Mouse (Mus musculus): ENCODE data around the gene Rap1gap2. TPM values are rescaled to one million over a fixed set of nuclear protein-coding genes. Genes with fewer than 3 reads are reported as not detected.

Rap1gap2 gene
- total RNA-seq, 2 experiments from 2014 or later: 125 to 142 TPM

DNA sequence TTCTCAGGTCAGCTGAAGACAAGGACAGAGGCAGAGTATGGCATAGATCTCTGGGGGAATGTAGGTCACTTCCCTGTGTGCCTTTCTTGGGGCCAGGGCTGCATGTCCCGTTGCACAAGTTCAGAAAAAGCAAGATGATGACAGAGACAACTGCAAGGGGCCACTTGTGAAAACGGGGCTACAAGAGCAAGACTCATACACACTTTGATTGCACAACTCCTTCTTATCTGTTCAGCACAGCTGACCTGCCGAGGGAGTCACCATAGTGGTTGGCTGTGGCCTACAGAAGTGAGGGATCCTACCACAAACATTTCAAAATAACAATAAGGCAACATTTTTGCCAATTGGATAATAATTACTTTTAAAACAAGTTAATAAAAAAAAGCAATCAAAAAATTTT is 33.6 kb downstream of the Rap1gap2 start:
- no peak for DNase-seq (ENCODE audit: low spot score in 2 of 2)

DNA sequence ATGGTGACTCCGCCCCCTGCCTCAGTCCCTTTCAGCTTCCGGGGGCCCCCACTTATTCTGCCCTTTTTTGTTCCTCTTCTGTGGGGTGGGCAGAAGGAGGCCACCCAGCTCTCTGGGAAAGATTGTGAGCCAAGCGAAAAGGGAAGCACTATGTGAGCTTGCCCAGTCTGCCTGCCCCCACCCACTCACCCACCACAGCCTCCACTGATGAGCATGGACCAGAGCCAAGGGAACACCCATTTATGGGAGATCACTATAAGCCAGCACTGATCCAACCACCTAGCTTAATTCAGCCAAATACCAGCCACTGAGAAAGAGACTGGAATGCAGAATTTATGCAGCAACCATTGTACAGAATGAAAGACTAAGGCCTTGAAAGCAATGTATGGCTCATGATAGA is 34.8 kb downstream of the Rap1gap2 start:
- peak in 1 of 2 experiments; percentile 68 for DNase-seq (ENCODE audit: low spot score in 2 of 2)

DNA sequence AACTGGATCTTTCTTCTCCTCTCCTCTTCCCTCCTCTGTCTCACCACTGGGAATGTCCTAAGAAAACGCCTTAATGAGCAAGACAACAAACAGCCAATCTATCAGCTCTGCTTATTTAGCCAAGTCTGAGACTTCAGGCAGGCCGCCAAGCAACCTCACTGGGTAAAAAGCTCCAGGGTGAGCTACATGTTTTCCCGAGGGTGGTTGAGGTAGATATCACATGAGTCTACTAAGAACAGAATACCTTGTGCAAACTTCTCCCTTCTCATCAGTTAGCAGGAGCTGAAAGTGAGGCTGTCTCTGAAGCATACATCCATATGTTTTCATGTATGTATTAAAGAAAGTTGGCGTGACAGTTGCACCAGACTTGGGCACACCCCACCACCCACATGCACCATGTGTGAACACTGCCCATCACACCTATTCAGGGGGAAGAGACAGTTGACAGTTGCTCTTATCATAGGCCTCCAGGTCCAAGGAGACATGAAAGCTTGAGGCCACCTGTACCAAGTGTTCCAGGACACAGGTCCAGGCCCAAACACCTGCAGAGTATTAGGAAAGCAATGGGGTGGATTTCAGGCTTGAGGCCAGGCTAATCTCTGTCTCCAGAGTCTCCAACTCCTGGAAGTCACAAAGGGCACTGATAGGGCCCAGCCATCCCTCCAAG is 35.8 kb downstream of the Rap1gap2 start:
- DNase-seq (ENCODE audit: low spot score in 2 of 2): no peak

DNA sequence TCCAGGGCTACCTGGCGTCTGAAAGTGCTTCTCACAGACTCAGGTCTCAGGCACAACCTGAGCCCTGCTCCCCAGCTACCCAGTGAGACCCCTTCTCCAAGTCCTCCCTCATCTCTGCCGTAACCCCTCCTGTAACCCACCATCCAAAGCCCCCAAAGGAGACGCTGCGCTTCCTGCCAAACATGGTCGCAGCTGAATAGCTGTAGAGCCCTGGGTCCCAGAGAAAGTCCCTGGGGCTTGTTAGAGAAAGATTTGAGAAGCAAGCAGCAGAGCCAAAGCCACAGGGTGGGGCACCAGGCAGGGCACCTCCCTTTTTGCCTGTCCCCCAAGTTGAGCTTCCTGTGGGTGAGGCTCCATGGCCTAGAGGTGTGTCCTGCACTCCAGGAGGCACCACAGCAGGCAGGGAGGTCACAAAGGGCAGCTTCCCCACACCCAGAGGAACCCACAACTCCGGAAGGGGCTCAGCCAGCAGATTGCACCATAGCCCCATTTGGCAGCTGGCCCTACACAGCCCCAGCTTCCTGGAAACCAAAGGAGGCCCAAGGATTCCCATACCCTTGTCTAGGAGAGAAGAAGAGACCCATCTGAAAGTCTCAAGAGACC is 38.2 kb downstream of the Rap1gap2 start:
- DNase-seq (ENCODE audit: low spot score in 2 of 2): no peak

DNA sequence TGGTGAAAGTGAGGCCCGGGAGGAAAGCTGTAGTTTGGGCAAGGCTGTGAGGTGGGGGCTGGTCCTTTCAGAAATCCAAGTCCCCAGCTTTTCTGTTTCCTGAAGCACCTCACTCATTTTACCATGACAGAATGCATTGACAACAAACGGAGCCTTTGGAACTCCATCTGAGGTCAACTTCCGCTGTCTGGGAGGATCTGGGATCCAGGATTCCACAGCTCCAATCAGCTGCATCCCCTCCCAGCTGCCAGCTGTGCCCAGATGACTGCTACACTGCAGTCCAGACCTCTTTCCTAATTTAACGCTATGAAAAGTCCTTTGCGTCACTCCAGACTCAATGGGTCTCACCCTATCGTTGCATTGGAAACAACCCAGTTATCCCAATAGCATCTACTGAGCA is 41.0 kb downstream of the Rap1gap2 start:
- no peak for DNase-seq (ENCODE audit: low spot score in 2 of 2)

DNA sequence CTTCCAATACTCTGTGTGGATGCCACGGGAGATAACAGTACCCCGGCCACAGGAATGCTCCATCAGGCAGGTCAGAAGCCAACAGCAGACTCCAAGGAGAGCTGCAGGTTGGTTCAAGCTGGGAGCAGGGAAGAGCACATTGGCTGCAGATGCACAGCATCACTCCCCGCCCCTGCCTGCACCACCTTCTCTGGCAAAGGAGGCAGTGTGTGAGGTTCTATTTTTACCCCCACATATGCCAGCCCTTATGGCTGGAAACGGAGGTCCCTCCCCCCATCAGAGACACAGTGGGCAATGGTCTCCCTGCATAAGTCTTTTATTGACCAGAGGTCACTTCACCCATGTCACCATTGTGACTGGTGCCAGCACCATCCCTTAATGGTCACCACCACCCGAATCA is 42.3 kb downstream of the Rap1gap2 start:
- peak in 1 of 2 experiments; percentile 67 for DNase-seq (ENCODE audit: low spot score in 2 of 2)

DNA sequence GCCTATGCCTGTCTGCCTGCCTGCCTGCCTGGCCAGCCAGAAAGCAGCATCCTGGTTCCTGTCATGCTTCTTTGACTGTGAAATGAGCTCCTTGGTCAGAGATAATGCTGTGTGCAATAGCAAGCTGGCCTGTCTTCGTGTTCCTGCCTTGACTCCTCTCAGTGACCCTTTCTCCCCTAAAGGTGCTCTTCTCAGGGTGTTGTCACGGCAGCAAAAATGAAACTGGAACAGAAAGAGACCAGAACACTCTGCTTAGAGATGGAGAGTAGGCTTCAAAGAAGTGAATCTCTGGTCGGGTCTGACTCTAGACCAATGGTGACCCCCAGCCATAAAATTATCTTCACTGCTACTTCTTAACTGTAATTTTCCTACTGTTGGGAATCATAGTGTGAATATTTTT is 42.7 kb downstream of the Rap1gap2 start:
- no peak for DNase-seq (ENCODE audit: low spot score in 2 of 2)

DNA sequence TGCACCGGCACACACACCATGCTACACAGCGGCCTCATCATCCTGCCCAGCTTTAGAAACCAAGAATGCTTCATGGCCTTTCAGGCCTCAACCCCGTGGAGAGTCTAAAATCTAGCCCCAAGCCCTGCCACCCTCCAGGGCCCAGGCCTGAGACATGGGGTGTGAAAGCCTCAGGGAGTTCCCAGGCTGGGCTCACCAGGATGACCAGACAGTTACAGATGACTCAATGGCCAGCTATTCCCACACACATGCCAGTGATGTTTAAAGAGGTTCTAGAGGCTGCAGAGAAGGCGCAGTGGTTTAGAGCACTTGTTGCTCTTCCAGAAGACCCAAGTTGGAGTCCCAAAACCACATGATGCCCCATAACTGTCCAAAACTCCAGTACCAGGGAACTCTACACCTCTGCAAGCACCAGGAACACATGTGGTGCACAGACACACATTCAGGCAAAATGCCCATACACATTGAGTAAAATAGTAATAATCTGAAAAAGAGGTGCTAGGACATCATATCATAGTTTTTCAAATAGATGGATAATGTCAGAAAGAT is 44.3 kb downstream of the Rap1gap2 start:
- DNase-seq (ENCODE audit: low spot score in 2 of 2): no peak

DNA sequence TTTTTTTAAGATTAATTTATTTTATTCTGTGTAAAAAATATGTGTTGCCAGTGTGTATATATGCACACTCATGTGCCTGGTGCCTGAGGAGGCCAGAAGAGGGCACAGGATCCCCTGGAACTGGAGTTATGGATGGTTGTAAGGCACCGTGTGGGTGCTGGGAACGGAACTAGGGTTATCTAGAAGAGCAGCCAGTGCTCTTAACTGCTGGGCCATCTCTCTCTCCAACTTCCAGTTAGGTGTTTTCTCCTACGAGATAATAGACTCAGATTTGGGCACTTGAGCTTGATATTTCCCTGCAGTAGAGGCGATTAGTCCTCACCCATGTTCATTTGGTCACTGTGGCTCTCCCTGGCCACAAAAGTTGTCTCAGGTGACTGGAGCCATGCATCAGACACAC is 49.3 kb downstream of the Rap1gap2 start:
- no peak for DNase-seq (ENCODE audit: low spot score in 2 of 2)

DNA sequence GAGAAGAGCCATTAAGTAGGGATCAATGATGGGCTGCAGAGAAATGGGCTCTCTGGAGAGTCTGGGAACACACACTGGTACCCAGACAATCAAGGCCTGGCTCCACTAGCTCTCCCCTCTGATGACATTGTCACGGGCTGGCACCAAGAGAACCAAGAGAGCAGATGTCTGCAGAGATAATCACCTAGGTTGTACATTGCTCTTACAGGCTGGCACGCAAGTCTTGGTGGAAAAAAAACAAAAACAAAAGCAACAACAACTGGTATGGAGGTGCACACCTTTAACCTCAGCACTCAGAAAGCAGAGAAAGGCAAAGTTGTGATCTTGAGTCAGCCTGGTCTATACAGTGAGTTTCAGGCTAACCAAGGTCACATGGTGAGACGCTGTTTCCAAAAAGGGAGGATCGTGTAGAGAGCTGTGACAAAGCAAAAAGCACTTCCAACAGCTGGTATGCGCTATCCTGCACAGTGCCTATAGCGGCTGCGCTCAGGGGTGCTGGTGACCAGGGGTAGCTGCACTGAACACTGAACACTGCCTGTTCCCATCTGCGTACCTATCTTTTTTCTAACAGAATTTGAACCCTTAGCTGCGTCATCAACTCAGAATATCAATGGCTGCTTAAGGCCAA is 50.0 kb downstream of the Rap1gap2 start:
- DNase-seq (ENCODE audit: low spot score in 2 of 2): no peak

DNA sequence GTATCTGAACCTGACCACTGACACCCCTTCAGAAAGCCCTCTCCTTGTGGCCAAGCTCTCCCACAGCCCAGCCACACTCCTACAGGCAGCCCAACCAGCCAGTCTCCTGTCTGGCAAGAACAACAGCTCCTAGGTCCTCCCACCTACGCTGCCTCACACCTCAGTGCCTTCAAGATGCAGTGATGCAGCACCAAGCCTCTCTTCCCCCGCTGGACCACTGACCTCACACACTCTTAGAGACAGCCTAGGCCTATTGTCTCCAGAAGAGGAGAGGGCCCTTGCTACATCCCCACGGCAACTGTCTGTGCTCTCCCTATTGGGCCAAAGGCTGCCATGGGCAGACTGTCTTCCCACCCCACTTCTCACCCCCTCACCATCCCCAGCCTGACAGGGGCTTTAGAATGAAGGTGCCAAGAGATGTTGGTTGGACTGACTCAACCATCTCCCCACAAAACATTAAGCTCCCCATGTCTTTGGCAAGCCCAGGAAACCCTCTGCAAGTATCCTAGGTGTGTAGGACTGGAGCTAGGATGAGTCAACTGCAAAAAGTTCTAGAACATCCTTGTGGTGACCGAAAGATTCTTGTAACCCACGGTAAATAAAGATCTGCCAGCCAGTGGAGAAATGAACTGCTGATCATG is 50.8 kb downstream of the Rap1gap2 start:
- DNase-seq (ENCODE audit: low spot score in 2 of 2): no peak

DNA sequence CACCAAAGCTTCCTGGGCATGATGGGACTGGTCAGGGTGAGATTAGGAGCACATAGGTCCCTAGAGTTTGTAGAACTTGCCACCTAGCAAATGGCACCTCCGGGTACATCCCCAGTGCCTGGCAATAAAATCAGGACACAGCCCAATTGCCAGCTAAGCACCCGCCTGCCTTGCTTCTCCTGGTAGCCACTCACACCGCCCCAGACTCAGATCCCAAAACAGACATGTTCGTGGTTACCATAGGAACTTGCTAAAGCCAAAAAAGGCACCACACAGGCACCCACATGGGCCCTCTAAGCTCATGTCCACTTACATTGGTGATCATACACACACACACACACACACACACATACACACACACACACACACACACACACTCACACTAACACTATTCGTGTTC is 51.8 kb downstream of the Rap1gap2 start:
- no peak for DNase-seq (ENCODE audit: low spot score in 2 of 2)

DNA sequence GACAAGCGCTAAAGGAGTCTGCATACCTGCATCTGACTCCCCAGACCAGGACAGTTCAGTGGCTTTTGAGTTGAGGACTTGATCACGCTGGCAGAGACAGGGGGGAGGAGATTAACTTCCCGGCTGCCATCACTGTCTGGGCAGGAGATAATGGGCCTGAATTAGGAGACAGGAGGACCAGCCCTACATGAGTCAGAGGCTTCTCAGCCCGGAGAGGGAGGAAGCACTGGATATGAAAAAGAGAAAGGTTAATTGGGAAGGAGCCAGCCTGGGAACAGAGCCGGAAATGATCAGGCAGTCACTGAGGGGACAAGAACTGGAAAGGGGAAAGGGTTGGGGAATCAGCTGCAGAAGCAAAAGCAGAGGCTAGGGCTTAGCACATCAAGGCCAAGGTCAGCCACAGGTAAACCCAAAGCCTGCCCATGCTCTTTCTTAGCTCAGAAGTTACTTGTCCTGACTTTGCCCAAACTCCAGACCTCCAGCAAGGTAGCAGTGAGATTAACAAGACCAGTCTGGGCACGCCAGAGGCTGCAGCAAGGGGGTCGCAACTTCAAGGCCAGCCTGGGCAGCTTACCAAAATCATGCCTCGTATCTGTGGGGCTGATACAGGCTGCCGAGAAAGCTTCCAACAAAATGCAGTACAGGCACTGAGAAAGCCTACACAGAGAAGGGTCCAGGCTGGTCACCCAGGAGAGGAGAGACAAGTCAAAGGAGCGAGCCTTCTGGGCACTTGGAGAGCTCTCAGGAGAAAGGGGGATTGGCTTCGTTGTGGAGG is 53.1 kb downstream of the Rap1gap2 start:
- no peak for DNase-seq (ENCODE audit: low spot score in 2 of 2)

DNA sequence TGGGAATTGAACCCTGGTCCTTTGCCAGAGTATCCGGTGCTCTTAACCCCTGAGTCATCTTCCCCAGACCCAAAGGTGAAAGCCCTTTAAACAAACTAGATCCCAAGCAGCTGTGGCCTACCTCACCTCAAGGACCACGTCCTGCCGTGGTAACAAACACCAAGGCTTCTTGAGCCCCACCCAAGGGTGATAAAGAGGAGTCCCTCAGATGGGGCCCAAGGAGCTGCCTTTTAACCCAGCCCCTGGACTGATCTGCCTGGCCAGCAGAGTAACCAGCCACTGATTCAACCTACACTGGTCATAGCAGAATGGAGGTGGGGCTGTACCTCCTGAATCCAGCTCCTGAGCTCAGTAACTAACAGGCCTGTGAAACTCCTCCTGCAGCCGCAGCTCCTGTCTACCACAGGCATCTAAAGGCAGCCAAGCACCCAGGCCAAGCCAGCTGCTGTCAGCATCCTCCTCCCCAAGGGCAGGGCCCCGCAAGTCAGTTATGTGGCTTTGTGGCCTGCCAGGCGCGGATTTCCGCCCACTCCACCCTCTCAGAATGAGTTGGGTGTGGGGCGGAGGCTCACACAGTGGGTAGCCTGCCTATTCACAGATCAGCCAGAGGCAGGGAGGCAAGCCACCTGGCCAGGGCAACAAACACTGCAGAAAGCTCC is 54.9 kb downstream of the Rap1gap2 start:
- DNase-seq (ENCODE audit: low spot score in 2 of 2): no peak

DNA sequence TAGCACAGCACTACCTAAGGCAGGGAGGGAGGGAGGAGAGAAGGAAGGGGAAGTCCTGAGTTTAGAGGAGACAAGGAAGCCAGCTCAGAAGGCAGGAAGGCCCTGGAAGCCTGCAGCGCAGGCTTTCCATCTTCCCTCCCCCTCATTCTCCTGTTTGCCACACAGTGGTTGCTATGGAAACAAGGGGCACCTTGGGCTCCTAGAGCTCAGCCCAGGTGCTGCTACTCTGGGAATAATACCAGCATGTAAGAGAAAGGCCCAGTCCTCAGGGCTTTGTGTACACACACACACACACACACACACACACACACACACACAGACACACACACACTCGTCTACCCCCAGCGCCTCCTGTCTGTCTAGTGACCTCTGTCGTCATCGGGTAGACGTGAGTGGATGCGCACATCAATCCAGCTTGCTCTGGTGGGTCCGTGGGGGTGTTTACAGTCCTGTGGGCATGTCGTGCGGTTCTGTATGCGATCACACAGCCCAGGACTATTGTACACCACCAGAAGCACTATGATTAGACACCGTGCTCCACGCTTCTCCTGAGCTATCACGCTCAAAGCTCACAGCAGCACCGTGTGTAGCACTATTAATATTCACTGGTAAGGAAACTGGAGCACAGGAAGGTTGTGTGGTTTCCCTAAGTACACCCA is 55.9 kb downstream of the Rap1gap2 start:
- DNase-seq (ENCODE audit: low spot score in 2 of 2): peak in 1 of 2 experiments; percentile 54

DNA sequence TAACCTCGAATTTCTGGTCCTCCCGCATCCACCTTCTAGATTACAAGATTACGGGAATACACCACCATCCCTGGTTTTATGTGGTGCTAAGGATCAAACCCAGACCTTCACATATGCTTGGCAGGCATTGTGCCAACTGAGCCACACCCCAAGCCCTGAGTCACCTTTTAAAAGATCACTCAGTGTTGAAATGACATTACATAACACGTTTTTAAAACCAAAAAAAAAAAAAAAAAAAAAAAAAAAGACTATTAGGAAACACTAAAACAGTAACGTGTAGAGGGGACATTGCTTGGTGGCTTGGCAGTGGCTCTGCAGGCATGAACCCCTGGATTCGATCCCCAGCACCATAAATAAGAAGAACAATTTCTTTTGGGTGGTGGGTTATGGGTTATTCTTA is 59.1 kb downstream of the Rap1gap2 start:
- no peak for DNase-seq (ENCODE audit: low spot score in 2 of 2)

DNA sequence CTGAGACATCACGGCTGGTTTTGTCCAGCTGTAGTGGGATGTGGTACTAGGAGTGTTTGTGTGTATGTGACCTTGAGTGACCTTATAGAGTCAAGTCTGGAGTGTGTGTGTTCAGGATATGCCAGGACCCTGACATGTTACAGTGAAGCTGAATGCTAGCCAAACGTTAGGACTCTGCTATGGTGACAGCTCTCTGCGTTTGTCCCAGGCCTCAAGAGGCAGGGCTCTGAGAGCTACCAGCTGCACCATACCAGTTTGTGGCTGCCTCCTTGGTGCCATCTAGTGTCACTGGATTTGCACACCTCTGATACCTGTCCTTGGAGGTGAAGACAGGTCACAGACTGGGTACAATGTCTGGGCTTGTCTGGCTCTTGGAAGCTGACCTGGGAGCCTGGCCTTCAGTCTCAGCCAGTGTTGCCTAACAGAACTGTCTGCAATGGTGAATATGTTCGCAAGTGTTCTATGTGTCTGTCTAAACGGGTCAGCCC is 60.1 kb downstream of the Rap1gap2 start:
- DNase-seq (ENCODE audit: low spot score in 2 of 2): no peak

DNA sequence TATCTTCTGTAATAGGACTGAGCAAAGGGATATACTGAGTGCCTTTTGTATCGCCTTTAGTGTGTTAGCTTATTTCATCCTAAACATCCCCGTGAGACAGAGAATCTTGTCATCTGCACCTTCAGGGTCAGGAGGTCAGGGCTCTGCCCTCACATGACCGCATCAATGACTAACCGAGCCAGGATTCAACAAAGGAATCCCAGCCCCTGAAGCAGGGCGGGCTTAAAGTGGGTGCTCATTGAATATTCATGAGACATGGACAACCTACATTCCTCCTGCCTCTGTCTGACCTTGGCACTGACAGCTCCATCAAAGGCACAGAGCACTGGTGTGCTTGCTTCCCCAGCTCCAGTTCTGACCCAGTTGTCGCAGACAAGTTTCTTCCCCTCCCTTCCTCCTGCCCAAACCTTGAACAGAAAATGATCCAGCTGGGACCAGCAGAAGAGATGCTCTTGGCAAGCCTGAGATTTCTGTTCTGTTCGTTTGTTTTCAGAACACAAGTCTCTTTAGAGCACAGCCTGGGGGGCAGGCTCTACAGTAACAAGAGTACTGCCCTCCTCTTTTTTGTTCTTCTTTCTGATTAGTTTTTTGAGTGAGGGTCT is 61.8 kb downstream of the Rap1gap2 start:
- no peak for DNase-seq (ENCODE audit: low spot score in 2 of 2)

DNA sequence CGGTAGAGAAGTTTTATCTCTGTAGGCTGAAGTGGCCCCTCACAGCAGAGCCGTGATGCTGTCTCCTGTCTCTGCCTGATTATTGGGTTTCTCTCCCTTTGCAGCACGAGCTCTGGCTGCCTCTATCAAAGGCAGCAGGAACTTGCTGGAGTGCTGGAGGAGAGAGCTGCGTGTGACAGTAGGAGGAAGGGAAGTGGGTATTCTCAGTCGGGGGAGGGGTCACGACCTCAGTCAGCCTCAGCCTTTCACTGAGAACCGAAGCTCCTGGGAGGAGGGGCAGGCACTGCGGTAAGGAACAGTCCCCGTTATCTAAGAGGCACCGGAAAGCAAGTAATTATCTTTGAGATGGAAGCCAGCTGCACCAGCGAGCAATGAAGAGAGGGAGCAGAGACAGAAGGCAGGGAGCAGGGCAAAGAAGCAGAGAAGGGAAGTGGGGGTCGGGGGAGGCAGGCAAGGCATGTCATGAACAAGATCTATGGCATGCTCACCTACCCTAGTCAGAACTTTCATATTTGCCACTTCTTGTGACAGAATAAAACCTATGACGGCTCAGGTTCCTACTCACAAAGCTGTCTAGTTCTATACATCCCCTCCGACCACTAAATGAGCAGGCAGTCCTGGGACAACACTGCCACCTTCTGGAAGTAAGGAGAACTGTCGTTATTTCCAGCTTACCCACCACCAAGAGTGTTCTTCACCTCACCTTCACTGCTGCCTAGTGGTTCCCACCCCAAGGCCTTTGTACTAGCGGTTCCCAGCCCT is 63.6 kb downstream of the Rap1gap2 start:
- DNase-seq (ENCODE audit: low spot score in 2 of 2): peak; percentile 35 to 68

Measured in layer of hippocampus, adult 18-20 months (tissue).